Mouse (Mus musculus) gastrocnemius, adult 18-20 months (tissue): ENCODE measurements at regions not wholly inside any gene's neighbourhood (a gene's known extent, or its start where the extent isn't known, plus 50 kb on each side); places are given as distances from the start of the nearest gene placed in this dataset.

Experiments used
- DNase-seq: peaks from one replicate; pipeline ENCODE4 v3.0.0; 2021; ENCODE audit warnings: low spot score

DNA sequence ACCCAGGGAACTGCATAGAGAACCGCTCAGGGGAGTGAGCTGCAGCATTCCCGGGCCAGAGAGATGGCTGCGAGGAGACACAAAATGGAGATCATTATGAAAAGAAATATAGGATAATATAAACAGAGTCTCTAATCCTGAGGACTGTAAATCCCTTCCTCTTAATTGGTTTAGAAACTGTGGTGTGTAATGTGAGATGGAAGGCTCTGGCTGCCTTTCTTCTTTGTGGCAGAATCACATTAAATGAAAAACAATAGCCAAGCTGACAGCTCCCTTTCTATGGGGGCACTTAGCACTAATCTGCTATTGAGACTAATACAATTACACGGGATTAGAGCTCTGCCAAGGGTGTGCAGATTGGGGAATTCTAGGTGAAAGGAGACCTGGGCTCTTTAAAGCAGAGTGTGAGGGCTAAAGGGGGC, 288.0 kb downstream of the Icos start:
- DNase-seq, result no peak

GRCm38 (mm10) chr1:61273843-61274242, 296.1 kb downstream of the Icos start:
- DNase-seq, result no peak

DNA sequence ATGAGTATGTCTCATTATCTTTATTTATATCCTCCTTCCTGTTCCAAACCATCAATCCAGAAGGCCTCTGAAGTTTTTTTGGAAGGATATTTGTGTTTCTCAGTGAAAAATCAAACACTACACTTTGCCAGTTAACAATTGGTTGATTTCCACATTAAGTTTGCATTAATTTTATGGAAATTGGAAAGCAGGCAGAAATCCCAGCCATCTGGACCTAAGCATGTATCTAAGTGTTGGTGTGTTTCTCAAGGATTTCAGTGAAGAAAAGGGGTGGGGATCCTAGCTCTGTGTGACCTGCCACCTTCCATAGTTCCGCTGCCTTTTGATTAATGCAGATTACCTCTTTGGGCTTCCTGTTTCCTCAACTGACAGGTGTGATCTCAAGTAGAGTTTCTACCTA, 296.5 kb downstream of the Icos start:
- DNase-seq, result no peak

- DNase-seq, result no peak
Measured at GRCm38 (mm10) chr1:61277170-61277710, 299.5 kb downstream of the Icos start.

DNA sequence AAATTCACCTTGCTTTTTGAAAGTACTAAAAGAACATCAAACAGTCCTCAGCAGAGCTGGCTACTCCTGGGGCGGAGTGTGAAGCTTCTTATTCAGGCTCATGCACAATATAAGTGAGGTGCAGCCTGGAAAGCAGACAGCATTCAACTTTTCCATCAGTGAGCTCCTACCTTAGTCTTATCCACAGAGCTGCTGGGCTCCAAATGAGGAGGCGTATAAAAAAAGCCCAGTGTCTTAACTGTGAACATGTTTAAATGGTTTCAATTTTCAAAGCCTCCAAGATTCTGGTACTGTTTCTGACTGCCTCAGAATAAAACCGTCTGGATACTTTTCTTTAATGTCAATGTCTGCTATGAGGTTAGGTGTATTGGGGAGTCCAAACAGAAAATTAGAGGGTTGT, 310.5 kb downstream of the Icos start:
- no peak for DNase-seq

DNA sequence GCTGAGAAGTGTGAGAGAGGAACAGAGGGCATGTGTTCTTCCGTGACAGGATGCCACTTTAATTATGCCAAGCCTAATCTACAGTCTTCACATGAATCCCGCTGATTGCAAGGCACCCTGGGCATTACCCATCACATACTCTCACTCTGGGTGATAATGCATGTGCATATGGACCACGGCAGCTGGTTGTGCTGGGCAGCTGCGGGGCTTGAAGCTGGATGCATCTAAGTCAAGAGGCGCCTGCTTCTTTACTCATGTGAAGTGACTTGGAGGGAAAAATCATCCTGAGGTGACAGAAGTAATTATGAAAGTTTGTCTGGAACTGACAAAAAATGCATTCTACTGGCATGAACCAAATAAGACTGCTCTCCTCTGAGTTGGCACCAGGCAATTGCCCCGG, 311.2 kb downstream of the Icos start:
- DNase-seq, result no peak

DNA sequence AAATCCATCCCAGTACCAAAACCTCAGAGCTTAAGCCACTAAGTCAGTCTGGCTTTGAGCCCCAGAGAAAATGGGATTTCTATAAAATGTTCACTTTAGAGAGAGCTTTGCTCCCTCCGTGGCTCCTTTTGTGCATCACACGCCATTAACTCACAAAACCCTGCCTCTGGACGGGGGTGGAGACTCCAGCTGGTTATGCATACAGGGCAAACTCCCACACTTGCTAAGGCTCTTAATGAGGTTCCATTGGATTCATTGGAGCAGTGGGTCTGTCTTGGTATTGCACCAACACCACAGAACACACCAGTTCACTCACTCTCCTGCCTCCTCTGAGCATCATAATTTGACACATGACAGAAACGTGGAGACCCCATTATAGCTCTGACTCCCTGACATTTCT, 311.8 kb downstream of the Icos start:
- DNase-seq, result no peak

- no peak for DNase-seq
Measured at GRCm38 (mm10) chr1:61293106-61293505, 315.4 kb downstream of the Icos start.

DNA sequence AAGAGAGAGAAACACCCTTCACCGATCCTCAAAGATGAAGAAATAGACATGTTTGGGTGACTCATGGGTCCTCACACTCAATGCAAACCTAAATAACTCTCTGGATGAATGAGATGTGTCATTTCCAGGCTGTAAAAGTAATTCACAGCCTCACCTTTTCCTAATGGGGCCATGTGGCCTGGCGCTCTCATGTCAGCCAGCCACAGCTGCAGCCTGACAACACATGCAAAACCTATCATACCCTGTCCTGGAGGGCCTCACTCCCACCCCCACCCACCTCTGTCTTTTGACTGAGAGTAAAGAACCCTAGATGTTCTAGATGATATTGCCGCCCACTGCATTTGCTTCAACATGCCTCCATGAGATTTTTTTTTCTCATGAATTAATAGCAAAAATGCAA, 317.5 kb downstream of the Icos start:
- DNase-seq, result no peak

- no peak for DNase-seq
Measured at GRCm38 (mm10) chr1:61296831-61297230, 319.1 kb downstream of the Icos start.

- DNase-seq, result no peak
Measured at GRCm38 (mm10) chr1:61297361-61297760, 319.6 kb downstream of the Icos start.

- peak; percentile 73 for DNase-seq
Measured at GRCm38 (mm10) chr1:61298064-61298463, 320.3 kb downstream of the Icos start.

GRCm38 (mm10) chr1:61298779-61299178, 321.1 kb downstream of the Icos start:
- DNase-seq, result no peak

DNA sequence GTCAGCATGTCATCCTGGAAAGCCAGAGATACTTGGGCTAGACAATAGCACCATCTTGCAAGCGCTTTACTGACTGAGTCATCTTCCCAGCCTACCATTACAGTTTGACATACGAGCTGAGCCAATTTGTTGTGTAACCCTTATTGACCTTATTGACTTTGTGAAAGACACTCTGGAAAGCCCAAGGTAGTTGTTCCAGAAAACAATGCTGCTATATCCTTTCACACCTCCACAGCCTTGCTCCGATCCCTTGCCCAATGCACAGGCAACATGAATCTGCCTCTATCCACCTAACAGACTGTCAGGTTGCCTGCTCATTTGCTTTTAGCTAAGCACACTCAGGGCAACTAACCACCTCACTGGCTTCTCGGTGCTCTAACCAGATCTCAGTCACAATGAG, 322.8 kb downstream of the Icos start:
- DNase-seq, result no peak

DNA sequence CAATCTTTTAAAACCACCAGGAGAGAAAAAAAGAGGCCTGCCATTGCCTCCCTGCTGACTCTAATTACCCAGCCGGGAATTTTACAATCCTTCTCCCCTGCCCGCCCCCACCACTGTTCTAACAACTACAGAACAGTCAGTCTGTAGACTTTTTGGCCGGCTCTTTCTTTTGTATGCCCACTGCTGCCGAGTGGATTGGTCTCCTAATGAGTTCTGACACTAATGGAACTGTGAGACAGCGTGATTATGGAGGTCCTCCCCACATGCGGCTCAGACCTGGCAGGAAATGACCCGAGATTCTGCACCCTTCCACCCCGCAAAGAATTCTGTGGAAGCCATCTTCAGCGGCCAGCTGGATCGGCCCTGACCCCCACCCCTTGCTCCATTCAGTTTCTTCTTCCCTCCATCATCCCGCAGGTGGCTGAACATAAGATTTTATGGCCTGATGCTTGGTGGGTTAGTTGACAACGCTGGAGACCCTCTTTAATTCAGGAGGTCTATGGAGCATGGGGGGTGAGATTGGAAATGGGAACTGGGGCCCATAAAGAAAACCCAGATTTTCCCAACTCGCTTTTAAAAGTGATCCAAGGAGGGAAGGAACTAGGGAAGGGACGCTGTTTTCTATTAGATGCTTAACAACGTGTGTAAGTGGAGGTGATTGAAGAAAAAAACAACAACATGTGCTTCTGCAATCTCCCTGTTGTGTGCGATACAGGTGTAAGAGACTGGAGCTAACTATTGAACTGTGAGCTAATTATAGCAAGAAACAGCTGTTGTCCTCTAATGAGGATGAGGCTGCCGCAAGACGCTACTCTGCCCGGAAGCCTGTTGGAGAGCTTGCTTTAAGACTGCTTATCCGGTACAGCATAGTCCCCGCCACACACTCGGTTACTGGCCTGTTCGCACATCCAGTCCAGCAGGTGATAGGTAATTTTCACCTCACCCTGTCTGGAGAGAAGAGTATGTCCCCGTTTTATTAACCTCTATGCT, 323.6 kb downstream of the Icos start:
- DNase-seq, result no peak

- no peak for DNase-seq
Measured at GRCm38 (mm10) chr1:61302570-61303071, 324.9 kb downstream of the Icos start.

GRCm38 (mm10) chr1:61306296-61306695, 328.6 kb downstream of the Icos start:
- DNase-seq, result no peak

DNA sequence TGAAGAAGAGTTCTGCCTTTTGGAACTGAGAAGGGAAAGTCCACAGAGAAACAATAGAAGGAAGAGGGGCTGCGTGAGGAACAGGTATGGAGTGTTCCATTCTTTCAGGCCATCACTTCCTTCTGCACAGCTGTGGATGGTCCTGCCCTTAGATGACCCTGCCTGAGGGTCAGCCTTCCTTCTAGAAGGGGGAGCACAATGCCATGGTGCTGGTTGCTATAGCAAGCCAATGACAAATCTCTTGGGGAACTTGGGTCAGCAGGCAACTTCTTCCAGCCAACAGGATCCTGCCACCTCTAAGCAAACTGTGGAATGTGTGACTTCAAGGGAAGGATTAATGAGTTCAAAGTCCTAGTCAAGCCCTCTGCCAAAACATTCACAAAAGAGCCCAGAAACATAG, 329.1 kb upstream of the Pard3b start:
- no peak for DNase-seq

DNA sequence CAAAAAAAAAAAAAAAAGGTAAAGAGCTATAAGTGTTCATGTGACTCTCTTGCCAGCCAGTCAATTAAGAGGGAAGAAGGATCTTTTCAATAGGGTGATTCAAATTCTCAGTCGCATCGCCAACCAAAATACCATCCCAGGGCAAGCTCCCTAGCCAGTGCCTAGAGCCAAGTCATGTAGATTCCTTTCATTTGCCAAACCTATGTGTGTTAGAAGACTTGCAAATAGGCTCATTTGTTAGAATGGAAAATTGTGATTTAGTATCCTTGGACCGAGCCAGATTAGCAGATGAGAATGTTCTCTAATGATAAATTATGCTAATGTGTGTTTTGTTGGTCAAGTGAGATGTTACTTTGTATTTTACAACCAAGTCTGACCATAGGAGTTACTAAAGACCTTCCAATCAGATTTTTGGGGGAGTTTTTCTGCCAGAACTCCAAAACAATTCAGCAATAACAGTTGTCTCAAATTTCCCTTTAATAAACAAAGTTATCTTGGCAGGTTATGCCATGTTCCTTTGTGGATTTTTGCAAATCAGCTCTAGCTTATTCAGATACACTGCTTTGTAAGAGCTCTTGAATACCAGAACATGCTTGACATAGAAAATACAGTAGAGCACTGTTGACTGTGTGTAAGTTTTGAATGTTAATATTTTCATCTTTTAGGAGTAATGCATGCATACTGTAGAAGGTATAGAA, 328.4 kb upstream of the Pard3b start:
- DNase-seq, result no peak

DNA sequence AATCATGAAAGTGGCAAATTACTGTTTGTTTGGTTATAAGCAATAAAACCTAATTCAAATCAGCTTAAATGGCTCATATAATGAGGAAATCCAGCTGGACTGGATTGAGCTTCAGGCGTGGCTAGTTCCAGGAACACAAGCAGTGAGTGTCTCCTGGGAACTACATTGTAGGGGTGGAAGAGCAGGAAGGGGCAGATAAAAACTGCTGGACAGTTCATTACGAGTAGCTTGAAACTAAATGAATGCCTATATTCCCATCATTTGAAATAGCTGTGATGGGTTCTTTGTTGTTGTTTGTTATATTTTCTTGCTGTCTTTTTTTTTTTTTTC, 327.9 kb upstream of the Pard3b start:
- DNase-seq, result peak; percentile 22

DNA sequence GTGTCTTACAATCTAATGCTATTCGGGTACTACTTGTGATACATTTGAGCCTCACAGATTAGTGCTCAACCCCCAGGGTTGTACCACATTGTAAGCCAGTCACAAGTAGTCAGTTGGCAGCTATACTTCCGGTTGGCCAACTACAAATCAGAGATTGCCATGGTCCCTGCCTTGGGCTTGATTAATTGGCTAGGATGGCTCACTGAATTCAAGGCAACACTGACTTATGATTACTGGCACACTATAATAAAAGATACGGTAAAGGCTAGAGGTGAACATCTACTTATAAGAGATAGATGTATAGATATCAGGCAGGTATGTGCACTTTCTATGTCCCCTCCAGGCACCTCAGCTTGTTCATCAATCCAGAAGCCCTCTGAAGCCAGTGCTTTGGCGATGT, 325.4 kb upstream of the Pard3b start:
- no peak for DNase-seq

GRCm38 (mm10) chr1:61316261-61316660, 322.4 kb upstream of the Pard3b start:
- DNase-seq, result no peak
